Mouse (Mus musculus) duodenum, adult 2 months (tissue): ENCODE measurements around the gene Sar1a. TPM values are rescaled to one million over a fixed set of nuclear protein-coding genes. Genes with fewer than 3 reads are reported as not detected.

Experiments
- polyA plus RNA-seq: library from polyadenylated mRNA; depleted of rRNA; stranded (reverse); fragments of >200 nt; gene quantifications from 2 replicates; pipeline ENCODE4 v1.2.3, GENCODE M21; 2012; ENCODE audit warnings: low replicate concordance; rRNA removed

The Sar1a gene
- polyA plus RNA-seq, result 11.4 and 39.8 TPM in 2 replicates

GRCm38 (mm10) chr10:61680015-61680913, at the start of gene Sar1a:
Sar1a (plus strand) TSS chr10:61680299.

GRCm38 (mm10) chr10:61647790-61648736, 32.0 kb upstream of the Sar1a start, which contains the start of gene Ppa1:
Ppa1 (plus strand) TSS chr10:61648552.

GRCm38 (mm10) chr10:61694870-61695670, 15.0 kb downstream of the Sar1a start, which contains the start of gene Tysnd1:
Tysnd1 (plus strand) TSS chr10:61695514.

GRCm38 (mm10) chr10:61714771-61715461, 34.8 kb downstream of the Sar1a start, which contains the start of gene Aifm2:
Aifm2 (plus strand) TSS chr10:61715263.

Other genes with a start within 250 kb of the Sar1a start
- gene Eif4ebp2, start 227.6 kb upstream of the Sar1a start, polyA plus RNA-seq, result 63.7 and 79.4 TPM in 2 replicates
- 6.6 and 7.4 TPM in 2 replicates for gene Lrrc20, start 204.5 kb upstream of the Sar1a start, polyA plus RNA-seq
- 0.15 TPM in 1 of 2 replicates, not detected in the other for gene Npffr1, start 84.8 kb upstream of the Sar1a start, polyA plus RNA-seq
- 76.4 and 86.1 TPM in 2 replicates for gene Ppa1, start 31.7 kb upstream of the Sar1a start, polyA plus RNA-seq
- 106 and 198 TPM in 2 replicates for gene Tysnd1, start 15.2 kb downstream of the Sar1a start, polyA plus RNA-seq
- 6.3 and 7.6 TPM in 2 replicates for gene Aifm2, start 35.0 kb downstream of the Sar1a start, polyA plus RNA-seq
- 0.50 and 1.3 TPM in 2 replicates for gene H2afy2, start 103.8 kb downstream of the Sar1a start, polyA plus RNA-seq